Mouse (Mus musculus): ENCODE data around the gene Sprr2j-ps. TPM values are rescaled to one million over a fixed set of nuclear protein-coding genes. Genes with fewer than 3 reads are reported as not detected.

Sprr2j-ps gene
- total RNA-seq (2023) = not detected

DNA sequence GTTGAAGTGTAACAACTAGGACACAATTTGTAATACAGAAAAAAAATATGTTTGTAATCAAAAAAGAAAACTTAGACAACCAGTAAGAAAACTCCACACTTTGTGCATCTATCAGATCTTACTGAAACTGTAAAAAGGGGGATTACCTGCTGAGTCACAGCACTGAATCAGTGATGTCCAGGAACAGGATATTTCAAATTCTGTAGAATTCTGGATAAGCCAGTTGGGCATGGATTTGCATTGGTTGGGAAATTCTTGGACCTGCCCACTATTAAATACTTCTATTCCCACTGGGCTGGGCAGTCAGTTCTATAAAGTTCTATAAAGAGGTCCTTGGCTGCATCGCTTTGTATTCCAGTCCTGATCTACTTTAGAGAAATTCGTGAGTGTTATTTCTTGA, at the start of gene Sprr2j-ps:
TSS of gene Sprr2j-ps (plus strand) at position 301 of the 400 bp plus-strand sequence.

GRCm38 (mm10) chr3:92385385-92385784, 32.5 kb upstream of the Sprr2j-ps start, which contains the start of gene Sprr2h:
Sprr2h (plus strand) TSS chr3:92385685.

GRCm38 (mm10) chr3:92407691-92408090, 10.2 kb upstream of the Sprr2j-ps start, which contains the start of gene Sprr2i:
Sprr2i (plus strand) TSS chr3:92407991.

DNA sequence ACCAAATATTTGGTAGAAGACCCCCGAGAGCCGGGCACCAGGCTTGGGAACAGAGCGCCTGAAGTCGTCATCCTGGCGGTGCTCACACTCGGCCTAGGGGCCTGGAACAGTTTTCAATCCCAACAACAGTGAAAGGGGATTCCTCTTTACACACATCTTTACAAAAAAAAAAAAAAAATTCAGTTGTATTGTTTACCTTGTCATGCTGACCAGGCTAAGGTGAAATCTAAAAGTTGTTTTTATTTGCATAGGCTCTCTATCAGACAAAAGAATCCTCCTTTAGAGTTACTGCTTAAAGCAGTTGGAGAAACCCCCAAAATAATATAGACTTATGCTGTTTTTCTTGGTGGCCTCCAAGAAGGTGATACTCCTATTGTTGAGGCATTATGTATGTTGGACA, 11.4 kb downstream of the Sprr2j-ps start, which contains the start of gene Gm9774:
TSS of gene Gm9774 (minus strand) at position 101 of the 400 bp plus-strand sequence.

DNA sequence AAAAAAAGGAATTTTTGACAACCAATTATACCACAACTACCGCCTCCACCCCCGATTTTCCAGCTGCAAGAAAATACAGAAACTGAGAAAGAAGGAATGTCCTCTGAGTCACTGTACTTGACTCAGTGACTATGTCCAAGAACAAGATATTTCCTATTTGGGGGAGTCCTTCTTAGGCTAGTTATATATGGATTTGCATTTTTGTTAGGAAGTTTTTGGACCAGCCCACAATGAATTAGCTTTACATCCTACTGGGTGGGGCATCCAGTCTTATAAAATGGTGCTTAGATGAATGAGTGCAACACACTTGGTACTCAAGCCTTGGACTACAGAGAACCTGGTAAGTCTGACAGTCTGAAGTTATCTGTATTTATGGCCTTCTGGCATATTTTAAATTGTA, 14.4 kb downstream of the Sprr2j-ps start, which contains the start of gene Sprr2k:
TSS of gene Sprr2k (plus strand) at position 301 of the 400 bp plus-strand sequence.

DNA sequence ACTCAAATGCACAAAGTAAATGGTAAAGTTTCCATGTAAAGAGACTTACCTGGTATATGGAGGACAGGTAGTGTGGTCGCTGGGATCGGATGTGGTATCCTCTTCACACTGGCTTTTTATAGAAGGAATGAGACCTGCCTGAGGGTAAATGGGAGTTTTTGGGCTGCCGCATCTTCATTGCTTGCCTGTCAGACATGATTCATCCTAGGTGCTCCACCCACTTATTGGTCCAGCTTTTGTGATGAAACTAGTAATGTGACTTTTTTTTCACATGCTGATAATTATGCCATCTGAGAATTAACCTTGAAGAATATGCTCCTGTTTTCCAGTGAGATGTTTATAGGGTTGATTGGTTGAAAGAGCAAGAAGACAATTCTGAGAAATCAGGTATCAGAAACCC, 20.8 kb downstream of the Sprr2j-ps start, which contains the start of gene Sprr1b:
TSS of gene Sprr1b (minus strand) at position 101 of the 400 bp plus-strand sequence.

DNA sequence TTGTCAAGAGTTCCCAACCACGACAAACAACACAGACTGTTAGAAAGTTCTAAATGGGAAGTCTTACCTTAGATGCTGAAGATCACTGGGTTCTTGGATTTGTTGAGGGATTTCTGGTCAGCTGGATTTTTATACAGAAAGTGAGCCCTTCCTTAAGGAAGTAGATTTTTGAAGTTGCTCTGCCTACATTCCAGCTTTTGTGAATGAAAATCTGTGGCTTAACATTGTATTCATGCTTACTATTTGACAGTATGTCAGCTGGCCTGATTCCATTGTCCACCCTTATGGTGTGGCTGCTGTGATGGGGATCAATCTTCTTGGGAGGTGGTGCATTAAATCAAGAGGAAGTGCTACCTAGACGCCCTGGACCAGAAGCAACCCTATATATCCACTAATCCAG, 40.7 kb downstream of the Sprr2j-ps start, which contains the start of gene Sprr3:
TSS of gene Sprr3 (minus strand) at position 101 of the 400 bp plus-strand sequence.

Other genes starting within 250 kb of the Sprr2j-ps start
- gene Sprr2a1, start 202.3 kb upstream of the Sprr2j-ps start, total RNA-seq (2023) = not detected
- not detected for gene Sprr2a2, start 202.2 kb upstream of the Sprr2j-ps start, total RNA-seq (2023)
- gene Sprr2a3, start 132.7 kb upstream of the Sprr2j-ps start, total RNA-seq (2023) = not detected
- gene Sprr2b, start 101.5 kb upstream of the Sprr2j-ps start, total RNA-seq (2023) = not detected
- not detected for gene Sprr2d, start 78.9 kb upstream of the Sprr2j-ps start, total RNA-seq (2023)
- gene Sprr2e, start 65.9 kb upstream of the Sprr2j-ps start, total RNA-seq (2023) = not detected
- not detected for gene Sprr2f, start 52.9 kb upstream of the Sprr2j-ps start, total RNA-seq (2023)
- gene Sprr2h, start 32.4 kb upstream of the Sprr2j-ps start, total RNA-seq (2023) = not detected
- gene Sprr2i, start 10.1 kb upstream of the Sprr2j-ps start, total RNA-seq (2023) = not detected
- gene Gm9774, start 11.3 kb downstream of the Sprr2j-ps start, total RNA-seq (2023) = 1.4 TPM
- not detected for gene Sprr2k, start 14.5 kb downstream of the Sprr2j-ps start, total RNA-seq (2023)
- not detected for gene Sprr1b, start 20.7 kb downstream of the Sprr2j-ps start, total RNA-seq (2023)
- gene Sprr3, start 40.6 kb downstream of the Sprr2j-ps start, total RNA-seq (2023) = not detected
- gene Sprr1a, start 67.8 kb downstream of the Sprr2j-ps start, total RNA-seq (2023) = not detected
- gene Sprr4, start 82.4 kb downstream of the Sprr2j-ps start, total RNA-seq (2023) = not detected
- gene 2310046K23Rik, start 116.4 kb downstream of the Sprr2j-ps start, total RNA-seq (2023) = not detected
- not detected for gene Ivl, start 155.7 kb downstream of the Sprr2j-ps start, total RNA-seq (2023)
- not detected for gene Smcp, start 170.9 kb downstream of the Sprr2j-ps start, total RNA-seq (2023)
- not detected for gene 2210017I01Rik, start 189.4 kb downstream of the Sprr2j-ps start, total RNA-seq (2023)
- not detected for gene Lce6a, start 203.6 kb downstream of the Sprr2j-ps start, total RNA-seq (2023)
- gene Lce1a1, start 230.2 kb downstream of the Sprr2j-ps start, total RNA-seq (2023) = not detected
- gene Lce1b, start 238.8 kb downstream of the Sprr2j-ps start, total RNA-seq (2023) = not detected

Measured in CD8-positive naive resting alpha-beta T cell, adult 57 days (primary cell).